Mouse (Mus musculus): ENCODE results near the gene Otx1. TPM values are rescaled to one million over a fixed set of nuclear protein-coding genes. Genes with fewer than 3 reads are reported as not detected.

Otx1 gene
- polyA plus RNA-seq, 1 experiment, result not detected

- H3K27ac ChIP-seq (ENCODE audit: insufficient read depth, low read depth, low read length), result no peak overlapping the region
- peaks cover 4% of the 10 kb centered on the region for H3K4me1 ChIP-seq (ENCODE audit: control insufficient read depth, insufficient read depth, low read length)
- no peak for TF ChIP-seq CTCF (IDR thresholded peaks at IDR 0.05; ENCODE audit: low read depth, low read length)
- no peak for TF ChIP-seq POLR2A (IDR thresholded peaks at IDR 0.05; ENCODE audit: borderline replicate concordance, low read depth, low read length)
- peak overlapping the region; percentile 58 for H3K4me3 ChIP-seq (ENCODE audit: insufficient read depth, low read length)
These were observed 2.2 kb downstream of the Otx1 start for GRCm38 (mm10) chr11:22000316-22001076.

GRCm38 (mm10) chr11:21999396-22000315 is 3.0 kb downstream of the Otx1 start:
- no peak for TF ChIP-seq CTCF (IDR thresholded peaks at IDR 0.05; ENCODE audit: low read depth, low read length)
- TF ChIP-seq POLR2A (IDR thresholded peaks at IDR 0.05; ENCODE audit: borderline replicate concordance, low read depth, low read length), result no peak
- H3K4me1 ChIP-seq (ENCODE audit: control insufficient read depth, insufficient read depth, low read length), result peaks cover 4% of the 10 kb centered on the region
- H3K4me3 ChIP-seq (ENCODE audit: insufficient read depth, low read length), result no peak overlapping the region
- H3K27ac ChIP-seq (ENCODE audit: insufficient read depth, low read depth, low read length), result no peak overlapping the region

DNA sequence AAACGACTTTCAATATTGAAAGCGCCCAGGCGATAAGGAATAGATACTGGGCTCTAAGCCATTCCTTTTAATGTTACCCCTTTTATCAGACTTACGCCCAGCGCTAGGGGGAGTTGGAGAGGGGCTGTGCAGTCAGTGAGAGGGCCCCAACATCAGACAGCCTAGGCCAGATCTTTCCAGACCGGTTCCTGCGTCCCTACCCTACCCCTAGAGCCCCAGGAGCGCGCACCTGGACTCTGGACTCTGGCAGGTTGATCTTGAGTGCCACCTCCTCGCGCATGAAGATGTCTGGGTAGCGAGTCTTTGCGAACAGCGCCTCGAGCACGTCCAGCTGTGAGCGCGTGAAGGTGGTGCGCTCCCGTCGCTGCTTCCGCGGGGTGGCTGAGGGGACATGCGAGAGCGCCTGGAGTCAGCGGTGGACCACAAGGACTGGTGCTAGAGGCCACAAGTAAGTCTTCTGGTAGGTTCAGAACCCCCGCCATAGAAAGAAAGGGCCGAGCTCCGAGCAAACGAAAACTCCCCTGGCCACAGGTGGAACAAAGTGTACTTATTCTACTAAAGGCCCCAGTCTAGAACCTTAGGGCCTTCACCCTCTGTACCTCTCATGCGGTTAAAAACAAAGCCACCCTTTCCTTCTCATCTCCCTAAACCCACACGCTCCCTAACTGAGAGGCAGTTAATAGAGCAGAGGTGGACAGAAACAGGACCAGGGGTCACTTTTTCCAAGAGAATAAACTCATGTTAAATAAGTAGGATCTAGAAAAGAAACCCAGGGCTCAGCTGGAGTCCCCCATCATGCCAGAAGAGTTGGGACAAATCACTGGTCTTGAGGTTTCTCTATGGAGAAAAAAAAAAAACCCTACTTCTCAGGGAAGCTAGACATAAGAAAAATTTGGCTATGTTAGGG is 4.3 kb downstream of the Otx1 start:
- Histone ChIP-seq H3K4me1 (ENCODE audit: control insufficient read depth, insufficient read depth, low read length) (peaks cover 4% of the 10 kb centered on the region), H3K4me3 (ENCODE audit: insufficient read depth, low read length) (peak overlapping the region; percentile 7; the same call in 1 of the 2 replicates), H3K27ac (ENCODE audit: insufficient read depth, low read depth, low read length) (no peak overlapping the region)
- TF ChIP-seq POLR2A (IDR thresholded peaks at IDR 0.05; ENCODE audit: borderline replicate concordance, low read depth, low read length) (no peak), CTCF (IDR thresholded peaks at IDR 0.05; ENCODE audit: low read depth, low read length) (no peak)

- Histone ChIP-seq H3K4me1 (ENCODE audit: control insufficient read depth, insufficient read depth, low read length) (peaks cover 4% of the 10 kb centered on the region), H3K4me3 (ENCODE audit: insufficient read depth, low read length) (peak overlapping the region; percentile 7; the same call in 1 of the 2 replicates), H3K27ac (ENCODE audit: insufficient read depth, low read depth, low read length) (no peak overlapping the region)
- TF ChIP-seq CTCF (IDR thresholded peaks at IDR 0.05; ENCODE audit: low read depth, low read length) (no peak), POLR2A (IDR thresholded peaks at IDR 0.05; ENCODE audit: borderline replicate concordance, low read depth, low read length) (no peak)
These were observed 5.0 kb downstream of the Otx1 start for GRCm38 (mm10) chr11:21997561-21998140.

GRCm38 (mm10) chr11:21996661-21997560 is 5.8 kb downstream of the Otx1 start:
- Histone ChIP-seq H3K4me3 (ENCODE audit: insufficient read depth, low read length) (no peak overlapping the region), H3K4me1 (ENCODE audit: control insufficient read depth, insufficient read depth, low read length) (peaks cover 4% of the 10 kb centered on the region), H3K27ac (ENCODE audit: insufficient read depth, low read depth, low read length) (no peak overlapping the region)
- TF ChIP-seq POLR2A (IDR thresholded peaks at IDR 0.05; ENCODE audit: borderline replicate concordance, low read depth, low read length), result no peak
- TF ChIP-seq CTCF (IDR thresholded peaks at IDR 0.05; ENCODE audit: low read depth, low read length), result no peak

DNA sequence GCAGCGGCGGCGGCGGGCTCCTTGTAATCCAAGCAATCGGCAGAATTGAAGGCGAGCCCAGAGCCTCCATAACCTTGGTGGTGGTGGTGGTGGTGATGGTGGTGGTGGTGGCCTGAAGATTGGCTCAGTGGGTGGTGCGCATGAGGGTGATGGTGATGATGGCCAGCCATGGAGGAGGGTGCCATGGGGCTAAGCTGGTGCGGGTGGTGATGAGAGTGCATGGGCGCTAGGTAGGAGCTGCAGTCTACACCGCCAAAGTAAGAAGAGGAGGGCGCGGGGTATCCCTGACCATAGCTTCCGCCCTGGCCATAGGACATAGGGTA is 6.4 kb downstream of the Otx1 start:
- Histone ChIP-seq H3K4me3 (ENCODE audit: insufficient read depth, low read length) (no peak overlapping the region), H3K27ac (ENCODE audit: insufficient read depth, low read depth, low read length) (no peak overlapping the region), H3K4me1 (ENCODE audit: control insufficient read depth, insufficient read depth, low read length) (peaks cover 4% of the 10 kb centered on the region)
- TF ChIP-seq POLR2A (IDR thresholded peaks at IDR 0.05; ENCODE audit: borderline replicate concordance, low read depth, low read length), result no peak
- no peak for TF ChIP-seq CTCF (IDR thresholded peaks at IDR 0.05; ENCODE audit: low read depth, low read length)

- TF ChIP-seq CTCF (IDR thresholded peaks at IDR 0.05; ENCODE audit: low read depth, low read length), result no peak
- TF ChIP-seq POLR2A (IDR thresholded peaks at IDR 0.05; ENCODE audit: borderline replicate concordance, low read depth, low read length), result no peak
- Histone ChIP-seq H3K27ac (ENCODE audit: insufficient read depth, low read depth, low read length) (no peak overlapping the region), H3K4me1 (ENCODE audit: control insufficient read depth, insufficient read depth, low read length) (peaks cover 4% of the 10 kb centered on the region), H3K4me3 (ENCODE audit: insufficient read depth, low read length) (no peak overlapping the region)
These were observed 7.0 kb downstream of the Otx1 start for GRCm38 (mm10) chr11:21995534-21996324.

Measured in bone marrow macrophage, adult 2 months (primary cell).